Mouse (Mus musculus) cerebellum, postnatal 4 days (tissue): ENCODE results near the gene Fam173b.
A peak's percentile ranks its signal among the peaks of the same experiment; 100 is the strongest.

Source experiments
- DNase-seq, 2 experiments: peaks; one replicate each; pipeline ENCODE4 v3.0.0; 2022; ENCODE audit warnings: low spot score in 2 of 2, mixed read lengths in 1 of 2

Fam173b gene

DNA sequence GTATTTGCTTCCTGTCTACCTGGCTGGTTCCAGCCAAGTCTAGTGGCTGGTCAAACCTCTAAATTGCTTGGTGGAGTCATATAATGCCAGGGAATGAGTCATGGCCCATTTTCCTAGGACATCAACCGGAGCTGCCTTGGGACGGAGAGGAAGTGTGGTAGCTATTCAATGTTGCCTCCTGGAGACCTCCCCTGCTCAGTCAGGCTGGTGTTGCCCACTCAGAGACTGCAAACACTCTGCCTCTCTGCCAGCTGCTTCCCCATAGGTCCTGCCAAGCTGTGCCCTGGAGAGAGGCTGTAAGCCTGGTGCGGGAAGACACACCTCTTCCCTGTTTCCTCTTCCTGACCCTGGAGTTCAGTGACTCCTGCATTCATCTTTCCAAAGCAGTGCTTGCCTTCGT, 30.8 kb downstream of the Fam173b start:
- DNase-seq: no peak

DNA sequence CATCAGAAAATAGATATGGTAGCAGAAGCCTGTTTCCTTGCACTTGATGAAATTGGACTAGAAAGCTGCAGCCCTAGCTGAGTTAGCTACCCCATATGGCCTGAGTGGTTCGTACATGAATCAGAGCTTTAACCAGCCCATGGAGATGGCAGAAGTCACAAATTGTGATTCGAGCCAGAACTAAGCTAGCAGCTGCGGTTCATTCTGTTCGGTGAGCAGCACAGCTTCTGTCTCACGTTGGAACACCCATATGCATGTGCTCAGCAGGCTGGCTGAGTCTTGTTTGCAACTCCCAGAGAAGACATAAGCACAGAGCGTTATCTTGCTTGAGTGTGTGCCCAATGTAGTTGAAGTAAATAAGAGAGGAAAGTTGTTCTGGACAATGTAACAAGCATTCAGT, 32.9 kb downstream of the Fam173b start:
- peak in 1 of 2 experiments; percentile 26 for DNase-seq

DNA sequence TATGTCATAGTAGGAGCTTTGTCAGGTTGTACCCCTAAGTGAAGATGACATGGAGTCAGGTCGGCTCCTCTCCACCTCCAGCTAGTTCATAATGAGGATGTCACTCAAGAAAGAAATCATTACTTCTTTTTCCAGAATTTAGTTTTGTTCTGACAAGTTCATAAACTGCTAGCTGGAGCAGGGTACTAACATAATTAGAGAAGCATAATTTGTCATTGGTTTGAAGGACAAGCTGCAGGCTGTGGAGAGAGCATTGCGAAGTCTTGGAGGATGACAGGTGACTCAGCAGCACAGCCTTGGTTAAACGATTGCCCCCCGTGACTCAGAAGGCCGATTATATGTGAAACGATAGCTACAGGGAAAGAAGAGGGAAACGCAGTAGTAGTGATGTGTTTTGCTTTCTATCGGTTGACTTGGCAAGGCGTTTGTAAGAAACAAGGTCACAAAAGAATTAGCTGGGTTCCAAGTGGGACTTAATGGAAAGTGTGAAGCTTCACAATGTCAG, 34.5 kb downstream of the Fam173b start:
- DNase-seq: no peak

DNA sequence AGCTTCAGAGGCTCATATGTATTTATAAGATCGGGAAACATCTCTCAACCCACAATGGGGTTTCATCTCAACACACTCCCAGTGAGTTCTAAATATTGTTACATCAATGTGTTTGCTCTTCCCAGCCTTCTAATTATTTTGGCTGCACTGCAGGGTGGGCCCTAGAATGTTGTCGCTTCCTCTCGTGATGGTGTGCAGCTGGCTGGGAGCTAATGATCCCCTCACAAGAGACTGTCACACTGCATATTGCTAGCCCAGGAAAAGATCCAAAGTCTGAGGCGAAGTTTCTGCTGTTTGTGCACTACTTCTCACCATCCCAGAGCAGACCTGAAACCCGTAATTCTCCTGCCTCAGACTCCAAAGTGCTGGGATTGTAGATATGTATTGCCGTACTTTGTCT, 45.6 kb downstream of the Fam173b start:
- DNase-seq: no peak

DNA sequence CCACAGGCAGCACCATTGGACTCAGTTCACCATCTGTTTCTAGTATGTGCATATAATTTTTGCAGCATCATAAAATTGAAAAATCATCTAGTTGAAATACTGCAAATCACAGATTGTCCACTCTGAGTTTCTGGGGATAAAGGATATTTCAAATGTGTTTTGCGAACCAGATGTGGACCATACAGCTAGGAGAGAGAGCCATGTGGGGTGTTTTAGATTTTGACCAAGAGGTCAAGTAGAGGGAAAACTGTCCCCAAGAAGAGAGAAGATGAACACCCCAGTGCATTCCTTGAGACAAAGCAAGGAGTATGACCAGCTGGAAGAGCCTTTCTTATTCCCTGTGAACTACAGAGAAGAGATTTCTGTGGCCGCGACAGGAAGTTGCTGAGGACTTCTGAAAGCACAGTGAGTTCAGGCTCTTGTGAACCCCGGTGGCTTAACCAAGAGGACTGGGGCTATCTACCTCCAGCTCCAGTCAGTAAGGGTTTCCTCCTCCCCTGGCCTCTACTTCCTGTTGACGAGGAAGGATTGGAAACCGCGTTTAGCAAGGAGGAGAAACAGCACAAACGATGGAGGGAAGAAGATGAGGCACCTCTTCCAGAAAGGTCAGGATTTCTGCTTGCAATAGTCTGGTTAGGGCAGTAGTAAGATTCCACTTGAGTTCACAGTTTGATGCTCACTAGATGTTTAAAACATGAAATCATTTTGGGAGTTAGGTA, 46.4 kb downstream of the Fam173b start:
- no peak for DNase-seq

DNA sequence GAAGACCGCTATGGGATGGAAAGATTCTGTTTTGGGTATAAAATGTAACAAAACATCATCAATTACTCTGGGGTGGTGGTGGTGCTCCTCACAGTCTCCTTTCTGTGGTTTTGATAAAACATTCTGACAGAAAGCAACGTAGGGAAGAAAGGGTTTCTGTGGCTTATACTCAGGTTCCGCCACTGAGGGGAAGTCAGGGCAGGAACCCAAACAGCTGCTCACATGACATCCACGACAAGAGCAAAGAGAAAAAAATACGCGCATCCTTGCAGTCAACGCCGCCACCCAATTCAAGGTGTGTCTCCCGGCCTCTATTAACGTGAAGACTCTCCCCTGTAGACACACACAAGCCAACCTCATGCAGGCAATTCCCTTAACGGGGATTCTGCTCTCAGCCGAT, 48.0 kb downstream of the Fam173b start:
- DNase-seq: no peak

DNA sequence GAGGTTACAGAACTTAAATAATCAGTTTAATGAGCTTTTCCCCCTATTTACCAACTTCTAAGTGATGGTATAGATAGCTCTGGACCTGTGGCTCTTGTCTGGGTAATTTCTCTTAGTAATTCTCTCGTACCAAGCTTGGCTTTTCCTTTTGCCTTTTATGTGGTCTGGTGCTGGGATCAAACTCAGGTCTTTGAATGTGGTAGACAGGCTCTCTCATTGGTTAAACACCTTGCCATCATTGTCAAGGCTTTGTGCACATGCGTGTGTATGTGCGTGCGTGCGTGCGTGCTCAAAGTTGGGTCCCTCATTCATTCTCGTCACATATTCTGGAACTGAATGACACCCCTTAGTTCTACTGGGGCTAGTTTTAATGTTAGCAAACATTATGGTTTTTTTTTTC, 49.2 kb downstream of the Fam173b start:
- no peak for DNase-seq

DNA sequence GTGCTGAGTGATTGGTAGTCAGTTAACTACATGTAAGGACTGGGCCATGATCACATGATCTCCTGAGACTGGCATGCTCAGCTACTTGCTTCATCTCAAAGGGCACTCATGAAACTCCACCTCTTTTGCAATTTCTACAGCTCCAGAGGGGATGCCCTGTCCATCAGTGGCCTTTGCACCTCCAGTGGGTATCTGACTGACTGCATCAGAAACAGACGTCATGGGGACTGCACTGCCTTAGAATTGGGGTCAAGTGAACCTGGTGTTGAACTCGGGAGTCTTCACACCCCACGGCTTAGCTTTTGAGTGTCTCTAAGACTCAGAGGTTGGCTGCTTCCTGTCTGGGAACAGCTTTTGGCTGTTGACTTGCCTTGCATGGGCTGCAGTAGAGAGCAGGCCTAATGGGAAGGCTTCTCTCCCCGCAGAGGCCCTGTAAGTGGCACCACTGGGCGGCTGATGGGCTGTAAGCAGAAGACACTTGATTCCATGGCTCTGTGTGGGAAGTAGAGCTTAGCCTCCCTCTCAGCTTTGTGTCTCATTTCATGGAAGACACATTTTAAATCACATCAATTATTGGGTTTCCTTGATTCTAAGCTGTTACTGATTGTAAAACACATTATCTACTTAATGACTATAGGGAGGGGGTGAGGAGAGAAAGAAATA, 58.6 kb downstream of the Fam173b start:
- DNase-seq: no peak

DNA sequence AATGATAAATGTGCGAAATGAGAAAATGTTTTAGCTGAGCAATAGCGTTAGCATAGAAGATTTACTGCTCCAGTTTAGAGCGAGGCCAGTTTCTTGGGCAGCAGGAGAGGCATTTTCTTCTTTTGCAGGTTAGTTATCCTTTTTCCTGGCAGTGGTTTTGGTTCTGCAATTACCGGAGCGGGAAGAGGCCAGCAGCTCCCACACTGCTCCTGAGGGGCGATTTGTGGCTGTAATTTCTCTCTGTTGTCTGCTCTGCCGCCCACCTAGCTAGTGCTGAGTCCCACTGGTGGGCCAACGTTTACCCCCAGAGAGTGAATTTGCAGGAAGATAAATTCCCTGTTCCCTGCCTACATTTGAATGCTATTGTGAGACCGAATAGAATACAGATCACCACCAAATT, 59.2 kb downstream of the Fam173b start:
- DNase-seq: no peak

DNA sequence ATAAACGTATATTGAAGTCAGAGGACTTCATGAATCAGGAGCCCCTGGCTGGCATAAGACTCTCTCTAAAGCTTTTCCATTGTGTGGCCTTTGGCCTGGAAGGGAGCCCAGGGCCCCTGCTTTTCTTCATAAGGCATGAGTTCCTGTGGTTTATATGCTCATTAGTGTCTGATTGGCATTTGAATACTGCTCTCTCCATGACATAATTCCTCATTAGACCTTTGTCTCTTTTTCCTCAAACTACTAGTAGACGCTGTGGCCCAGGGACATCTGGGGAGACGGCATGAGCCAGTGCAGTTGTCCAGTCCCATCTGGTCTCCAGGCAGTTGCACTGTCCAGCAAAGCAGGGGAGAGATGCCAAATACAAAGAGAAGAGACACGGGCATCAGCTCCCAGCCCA, 60.1 kb downstream of the Fam173b start:
- no peak for DNase-seq

DNA sequence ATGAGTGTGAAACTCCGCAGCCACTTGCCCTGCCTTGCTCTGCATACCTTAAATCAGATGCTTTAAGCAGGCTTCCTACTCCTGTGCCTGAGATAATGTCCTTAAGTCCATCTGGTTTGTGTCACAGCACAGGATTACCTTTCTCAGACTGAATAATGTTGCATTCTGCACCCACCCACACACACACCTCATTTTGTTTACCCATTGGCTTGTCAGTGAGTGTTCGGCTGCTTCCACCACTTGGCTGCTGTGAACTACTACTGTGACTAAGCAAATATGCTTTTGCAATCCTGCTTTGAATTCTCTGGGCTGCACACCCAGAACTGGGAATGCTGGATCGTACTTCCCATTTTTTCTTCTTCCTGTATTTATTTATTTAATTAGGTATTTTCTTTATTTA, 61.4 kb downstream of the Fam173b start:
- DNase-seq: no peak
